Mouse (Mus musculus): ENCODE data around the gene Ankrd54. TPM values are rescaled to one million over a fixed set of nuclear protein-coding genes. Genes with fewer than 3 reads are reported as not detected.
A peak's percentile ranks its signal among the peaks of the same experiment; 100 is the strongest.

Gene Ankrd54
- polyA plus RNA-seq, 1 experiment, result not detected

DNA sequence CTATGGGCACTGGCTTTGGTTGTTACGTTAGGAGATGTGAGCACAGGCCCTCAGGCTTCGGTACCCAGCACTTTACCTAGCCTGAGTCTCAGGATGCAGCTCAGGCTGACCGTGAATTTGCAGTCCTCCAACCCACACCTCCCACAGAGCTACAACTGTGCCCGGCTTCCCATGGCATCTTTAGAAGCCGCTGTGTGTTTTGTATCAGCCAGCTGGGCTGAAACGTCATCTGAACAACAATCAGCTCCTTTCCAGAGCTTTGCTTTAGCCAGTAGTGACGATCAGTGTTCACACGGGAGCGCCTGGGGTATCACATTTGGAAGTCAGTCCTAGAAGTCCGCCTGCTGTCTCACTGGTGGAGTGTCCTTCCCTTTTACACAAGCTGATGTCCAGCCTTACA lies 40.6 kb upstream of the Ankrd54 start:
- 60% methylated on average over 10 of the region's 10 CpGs for WGBS
- Histone ChIP-seq H3K4me1 (ENCODE audit: control insufficient read depth, insufficient read depth, low read length) (peaks cover 11% of the 10 kb centered on the region), H3K4me3 (ENCODE audit: insufficient read depth, low read depth, low read length) (no peak overlapping the region), H3K27ac (ENCODE audit: insufficient read depth, low read depth, low read length) (no peak overlapping the region)
- TF ChIP-seq POLR2A (IDR thresholded peaks at IDR 0.05; ENCODE audit: insufficient read depth, low read depth, low read length) (no peak), CTCF (IDR thresholded peaks at IDR 0.05; ENCODE audit: insufficient read depth, low read depth, low read length) (no peak)

GRCm38 (mm10) chr15:79101531-79101930 lies 38.8 kb upstream of the Ankrd54 start:
- no peak overlapping the region for H3K4me3 ChIP-seq (ENCODE audit: insufficient read depth, low read depth, low read length)
- H3K27ac ChIP-seq (ENCODE audit: insufficient read depth, low read depth, low read length), result no peak overlapping the region
- peaks cover 16% of the 10 kb centered on the region for H3K4me1 ChIP-seq (ENCODE audit: control insufficient read depth, insufficient read depth, low read length)
- no peak for TF ChIP-seq POLR2A (IDR thresholded peaks at IDR 0.05; ENCODE audit: insufficient read depth, low read depth, low read length)
- TF ChIP-seq CTCF (IDR thresholded peaks at IDR 0.05; ENCODE audit: insufficient read depth, low read depth, low read length), result no peak

- 87% methylated on average over 4 of the region's 4 CpGs for WGBS
- TF ChIP-seq CTCF (IDR thresholded peaks at IDR 0.05; ENCODE audit: insufficient read depth, low read depth, low read length) (no peak), POLR2A (IDR thresholded peaks at IDR 0.05; ENCODE audit: insufficient read depth, low read depth, low read length) (no peak)
Measured at GRCm38 (mm10) chr15:79100391-79100790, 37.7 kb upstream of the Ankrd54 start.

DNA sequence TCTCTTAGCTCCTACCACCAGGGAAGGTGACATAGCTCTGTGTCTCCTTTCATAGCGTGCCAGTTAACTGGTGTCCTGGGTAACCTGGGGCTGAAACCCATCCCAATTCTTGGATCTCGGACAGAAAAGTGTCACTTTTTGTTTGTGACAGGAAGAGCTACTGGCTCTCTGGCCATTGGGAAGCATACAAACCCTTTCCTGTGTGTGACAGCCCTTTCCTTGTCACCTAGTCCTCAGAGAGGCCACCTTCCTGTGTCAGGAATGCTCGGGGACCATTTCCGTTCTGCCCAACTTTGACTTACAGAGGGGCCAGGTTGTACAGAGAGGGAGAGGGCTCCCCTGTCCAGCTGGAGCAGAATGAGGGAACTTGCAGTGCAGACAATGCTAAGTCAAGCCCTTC lies 36.8 kb upstream of the Ankrd54 start:
- no peak overlapping the region for H3K4me3 ChIP-seq (ENCODE audit: insufficient read depth, low read depth, low read length)
- H3K4me1 ChIP-seq (ENCODE audit: control insufficient read depth, insufficient read depth, low read length), result peaks cover 20% of the 10 kb centered on the region
- H3K27ac ChIP-seq (ENCODE audit: insufficient read depth, low read depth, low read length), result no peak overlapping the region
- TF ChIP-seq POLR2A (IDR thresholded peaks at IDR 0.05; ENCODE audit: insufficient read depth, low read depth, low read length), result no peak
- no peak for TF ChIP-seq CTCF (IDR thresholded peaks at IDR 0.05; ENCODE audit: insufficient read depth, low read depth, low read length)
- WGBS, result 81% methylated on average over 4 of the region's 4 CpGs

More at GRCm38 (mm10) chr15:79100391-79100790, 37.7 kb upstream of the Ankrd54 start:
- no peak overlapping the region for H3K4me3 ChIP-seq (ENCODE audit: insufficient read depth, low read depth, low read length)
- peaks cover 18% of the 10 kb centered on the region for H3K4me1 ChIP-seq (ENCODE audit: control insufficient read depth, insufficient read depth, low read length)
- H3K27ac ChIP-seq (ENCODE audit: insufficient read depth, low read depth, low read length), result no peak overlapping the region

DNA sequence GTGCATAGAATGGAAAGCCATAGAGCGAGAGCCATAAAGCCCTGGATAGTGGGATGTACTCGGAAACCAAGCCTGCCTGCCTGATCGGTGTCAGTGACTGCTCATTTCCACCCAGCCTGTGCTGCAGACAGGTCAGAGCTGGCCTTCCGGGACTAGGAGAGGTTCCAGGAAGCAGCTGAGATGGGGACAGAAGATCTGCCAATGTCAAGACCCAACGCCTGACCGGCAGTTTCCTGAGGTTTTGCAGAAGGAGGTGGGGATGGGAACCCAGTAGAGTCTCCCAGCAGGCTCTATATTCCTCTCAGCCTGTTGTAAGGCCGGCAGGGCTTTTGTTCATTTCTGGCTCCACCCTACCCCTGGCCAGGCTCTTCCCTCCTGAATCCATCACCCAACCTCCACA lies 36.2 kb upstream of the Ankrd54 start:
- H3K27ac ChIP-seq (ENCODE audit: insufficient read depth, low read depth, low read length), result no peak overlapping the region
- H3K4me1 ChIP-seq (ENCODE audit: control insufficient read depth, insufficient read depth, low read length), result peaks cover 20% of the 10 kb centered on the region
- H3K4me3 ChIP-seq (ENCODE audit: insufficient read depth, low read depth, low read length), result no peak overlapping the region
- WGBS, result 70% methylated on average over 7 of the region's 7 CpGs
- TF ChIP-seq POLR2A (IDR thresholded peaks at IDR 0.05; ENCODE audit: insufficient read depth, low read depth, low read length) (no peak), CTCF (IDR thresholded peaks at IDR 0.05; ENCODE audit: insufficient read depth, low read depth, low read length) (no peak)

DNA sequence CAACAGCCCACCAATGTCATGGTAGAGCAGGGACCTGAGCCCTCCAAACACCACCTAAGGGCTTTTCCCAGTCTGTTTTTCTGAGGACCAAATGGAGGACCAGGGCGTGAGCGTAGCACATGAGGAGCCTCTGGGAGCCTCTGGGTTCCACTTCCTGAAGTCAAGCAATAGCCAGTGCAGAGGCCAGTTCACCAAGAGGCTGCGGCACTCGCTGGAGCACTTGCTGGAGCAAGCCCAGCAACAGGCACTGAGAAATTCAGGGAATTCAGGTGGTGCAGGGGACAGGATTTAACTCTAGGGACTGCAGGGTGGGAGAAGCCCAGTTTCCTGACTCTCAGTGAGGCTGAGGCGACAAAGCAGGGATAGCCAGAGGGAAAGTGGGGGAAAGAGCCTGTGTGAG lies 35.5 kb upstream of the Ankrd54 start:
- Histone ChIP-seq H3K4me1 (ENCODE audit: control insufficient read depth, insufficient read depth, low read length) (peaks cover 18% of the 10 kb centered on the region), H3K27ac (ENCODE audit: insufficient read depth, low read depth, low read length) (no peak overlapping the region), H3K4me3 (ENCODE audit: insufficient read depth, low read depth, low read length) (no peak overlapping the region)
- 80% methylated on average over 5 of the region's 5 CpGs for WGBS
- TF ChIP-seq POLR2A (IDR thresholded peaks at IDR 0.05; ENCODE audit: insufficient read depth, low read depth, low read length), result no peak
- no peak for TF ChIP-seq CTCF (IDR thresholded peaks at IDR 0.05; ENCODE audit: insufficient read depth, low read depth, low read length)

DNA sequence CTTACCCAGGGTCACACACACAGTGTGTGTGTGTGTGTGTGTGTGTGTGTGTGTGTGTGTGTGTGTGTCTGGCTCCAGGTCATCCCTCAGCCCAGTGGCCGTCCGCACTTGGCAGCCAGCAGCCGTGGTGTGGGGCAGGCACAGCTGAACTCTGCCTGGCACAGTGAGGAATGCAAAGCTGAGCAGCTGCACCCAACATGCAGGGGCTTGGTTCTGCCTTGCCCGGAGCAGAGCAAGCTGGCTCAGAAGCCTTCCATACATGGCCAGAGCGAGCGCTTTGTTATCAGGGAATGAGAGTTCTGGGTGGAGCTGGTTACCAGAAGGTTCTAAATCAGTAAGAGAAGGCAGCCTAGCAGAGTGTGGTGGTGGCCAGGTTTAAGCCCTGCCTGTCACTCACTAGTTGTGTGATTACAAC lies 34.9 kb upstream of the Ankrd54 start:
- peak overlapping the region; percentile 40; the same call in 1 of the 2 replicates for H3K27ac ChIP-seq (ENCODE audit: insufficient read depth, low read depth, low read length)
- TF ChIP-seq POLR2A (IDR thresholded peaks at IDR 0.05; ENCODE audit: insufficient read depth, low read depth, low read length) (no peak), CTCF (IDR thresholded peaks at IDR 0.05; ENCODE audit: insufficient read depth, low read depth, low read length) (no peak)
- H3K4me3 ChIP-seq (ENCODE audit: insufficient read depth, low read depth, low read length), result no peak overlapping the region
- H3K4me1 ChIP-seq (ENCODE audit: control insufficient read depth, insufficient read depth, low read length), result peaks cover 19% of the 10 kb centered on the region
- WGBS, result 13% methylated on average over 6 of the region's 6 CpGs

- Histone ChIP-seq H3K4me1 (ENCODE audit: control insufficient read depth, insufficient read depth, low read length) (peaks cover 20% of the 10 kb centered on the region), H3K4me3 (ENCODE audit: insufficient read depth, low read depth, low read length) (no peak overlapping the region), H3K27ac (ENCODE audit: insufficient read depth, low read depth, low read length) (peak overlapping the region; percentile 40; the same call in 1 of the 2 replicates)
- WGBS, result 13% methylated on average over 2 of the region's 2 CpGs
- TF ChIP-seq CTCF (IDR thresholded peaks at IDR 0.05; ENCODE audit: insufficient read depth, low read depth, low read length), result no peak
- no peak for TF ChIP-seq POLR2A (IDR thresholded peaks at IDR 0.05; ENCODE audit: insufficient read depth, low read depth, low read length)
Measured at GRCm38 (mm10) chr15:79097135-79097534, 34.4 kb upstream of the Ankrd54 start.

DNA sequence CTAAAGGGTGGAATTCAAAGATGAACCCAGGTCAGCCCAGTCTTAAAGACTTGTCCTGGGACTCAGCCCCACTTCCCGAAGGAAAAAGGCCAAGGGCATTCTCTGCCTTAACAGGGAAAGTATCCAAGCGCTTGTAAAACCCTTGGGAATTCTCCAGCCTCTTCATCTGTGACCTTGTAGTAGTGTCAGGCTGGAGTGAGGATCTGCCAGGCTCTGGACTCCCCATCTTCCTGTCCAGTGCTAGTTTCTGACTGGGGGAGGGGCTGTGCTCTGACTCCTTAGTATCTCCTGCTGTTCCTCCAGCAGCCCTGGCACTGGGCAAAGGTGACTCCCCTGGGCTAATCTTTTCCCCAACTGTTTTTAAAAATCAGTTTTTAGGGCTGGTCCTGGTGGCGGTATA lies 33.9 kb upstream of the Ankrd54 start:
- 62% methylated on average over 3 of the region's 3 CpGs for WGBS
- H3K4me1 ChIP-seq (ENCODE audit: control insufficient read depth, insufficient read depth, low read length), result peaks cover 20% of the 10 kb centered on the region
- H3K4me3 ChIP-seq (ENCODE audit: insufficient read depth, low read depth, low read length), result no peak overlapping the region
- TF ChIP-seq POLR2A (IDR thresholded peaks at IDR 0.05; ENCODE audit: insufficient read depth, low read depth, low read length) (no peak), CTCF (IDR thresholded peaks at IDR 0.05; ENCODE audit: insufficient read depth, low read depth, low read length) (no peak)
- no peak overlapping the region for H3K27ac ChIP-seq (ENCODE audit: insufficient read depth, low read depth, low read length)

GRCm38 (mm10) chr15:79095483-79095882 lies 32.8 kb upstream of the Ankrd54 start:
- WGBS, result 56% methylated on average over 5 of the region's 5 CpGs
- H3K27ac ChIP-seq (ENCODE audit: insufficient read depth, low read depth, low read length), result no peak overlapping the region
- H3K4me1 ChIP-seq (ENCODE audit: control insufficient read depth, insufficient read depth, low read length), result peaks cover 20% of the 10 kb centered on the region
- no peak overlapping the region for H3K4me3 ChIP-seq (ENCODE audit: insufficient read depth, low read depth, low read length)
- TF ChIP-seq POLR2A (IDR thresholded peaks at IDR 0.05; ENCODE audit: insufficient read depth, low read depth, low read length) (no peak), CTCF (IDR thresholded peaks at IDR 0.05; ENCODE audit: insufficient read depth, low read depth, low read length) (no peak)
